In genomic region chr14:25399286-25399685, GRCm38 (mm10) we compare ENCODE assay signal across 23 mouse cellular contexts. TPM values are rescaled to one million over a fixed set of nuclear protein-coding genes. Genes with fewer than 3 reads are reported as not detected.
DNase-seq lines count a peak whose midpoint lies in the region; ATAC-seq lines count a peak whose summit lies in the region.
"Had no signal": no experiment of that assay in that cellular context is flagged by ENCODE, and none has a peak within 500 bp of the region (broad histone marks: within the 10 kb centered on the region; RNA-seq: fewer than 3 reads in every experiment).

No protein-coding gene starts in this region.

- H3K36me3 ChIP-seq in forebrain, embryonic 10.5 days (replicated peaks): no peaks in the 10 kb centered on the region
- H3K36me3 ChIP-seq in forebrain, embryonic 15.5 days: no peaks in the 10 kb centered on the region
- H3K36me3 ChIP-seq in heart, embryonic 13.5 days: no peaks in the 10 kb centered on the region
- H3K36me3 ChIP-seq in neural tube, embryonic 14.5 days (ENCODE audit: control insufficient read depth, insufficient read depth, low read length): no peaks in the 10 kb centered on the region
- H3K36me3 ChIP-seq: hindbrain, embryonic 13.5 days; limb, embryonic 15.5 days had no signal

- H3K27ac ChIP-seq in forebrain, embryonic 10.5 days: peak overlapping the region; percentile 93
- H3K27ac ChIP-seq in forebrain, embryonic 15.5 days (replicated peaks): no peak overlapping the region
- H3K27ac ChIP-seq in heart, embryonic 13.5 days (replicated peaks): peak overlapping the region; percentile 66
- 0 out of 2 replicates have a peak overlapping the region, but pooled peaks have one; percentile 2 for H3K27ac ChIP-seq in neural tube, embryonic 14.5 days (ENCODE audit: low read depth, low read length)
- H3K27ac ChIP-seq: hindbrain, embryonic 13.5 days; kidney, postnatal 0 days; left cerebral cortex, adult 2 months; limb, embryonic 15.5 days; macrophage had no signal

- peaks cover 76% of the 10 kb centered on the region for H3K4me1 ChIP-seq in forebrain, embryonic 10.5 days
- peaks cover 38% of the 10 kb centered on the region for H3K4me1 ChIP-seq in forebrain, embryonic 15.5 days
- peaks cover 83% of the 10 kb centered on the region for H3K4me1 ChIP-seq in heart, embryonic 13.5 days
- H3K4me1 ChIP-seq in neural tube, embryonic 14.5 days (ENCODE audit: control insufficient read depth, insufficient read depth, low read length): peaks cover 18% of the 10 kb centered on the region

- H3K9ac ChIP-seq in forebrain, embryonic 15.5 days (replicated peaks): no peak overlapping the region
- peak overlapping the region; percentile 14; the same call in 1 of the 2 replicates for H3K9ac ChIP-seq in heart, embryonic 13.5 days
- H3K9ac ChIP-seq in neural tube, embryonic 14.5 days (replicated peaks; ENCODE audit: low read depth, low read length): no peak overlapping the region
- H3K9ac ChIP-seq: forebrain, postnatal 0 days; hindbrain, embryonic 13.5 days; limb, embryonic 15.5 days had no signal

- no peaks in the 10 kb centered on the region for H3K9me3 ChIP-seq in forebrain, embryonic 10.5 days
- no peaks in the 10 kb centered on the region for H3K9me3 ChIP-seq in forebrain, embryonic 15.5 days
- no peaks in the 10 kb centered on the region for H3K9me3 ChIP-seq in heart, embryonic 13.5 days
- H3K9me3 ChIP-seq in neural tube, embryonic 14.5 days (ENCODE audit: control insufficient read depth, low read length): no peaks in the 10 kb centered on the region
- H3K9me3 ChIP-seq: hindbrain, embryonic 13.5 days; limb, embryonic 15.5 days had no signal

- no peak overlapping the region for H3K4me3 ChIP-seq in forebrain, embryonic 10.5 days
- no peak overlapping the region for H3K4me3 ChIP-seq in forebrain, embryonic 15.5 days
- H3K4me3 ChIP-seq in heart, embryonic 13.5 days: no peak overlapping the region
- no peak overlapping the region for H3K4me3 ChIP-seq in neural tube, embryonic 14.5 days (ENCODE audit: low read depth, low read length)
- H3K4me3 ChIP-seq: hindbrain, embryonic 13.5 days; left cerebral cortex, adult 2 months; limb, embryonic 15.5 days had no signal

- 85% methylated on average over 3 of the region's 3 CpGs for WGBS in forebrain, embryonic 10.5 days
- 85% methylated on average over 3 of the region's 3 CpGs for WGBS in forebrain, embryonic 15.5 days
- 48% methylated on average over 3 of the region's 3 CpGs for WGBS in heart, embryonic 13.5 days
- WGBS in neural tube, embryonic 14.5 days: 81% methylated on average over 3 of the region's 3 CpGs

- peaks cover 38% of the 10 kb centered on the region for H3K27me3 ChIP-seq in forebrain, embryonic 10.5 days (ENCODE audit: poor library complexity, severe bottlenecking)
- H3K27me3 ChIP-seq in forebrain, embryonic 15.5 days: no peaks in the 10 kb centered on the region
- no peaks in the 10 kb centered on the region for H3K27me3 ChIP-seq in heart, embryonic 13.5 days (replicated peaks)
- H3K27me3 ChIP-seq in neural tube, embryonic 14.5 days (ENCODE audit: control insufficient read depth, insufficient read depth, low read length): no peaks in the 10 kb centered on the region
- H3K27me3 ChIP-seq: limb, embryonic 15.5 days had no signal

- no peak for DNase-seq in forebrain, embryonic 10.5 days (ENCODE audit: extremely low spot score, low spot score)
- DNase-seq in heart, adult 11 months: no peak
- no peak for DNase-seq in neural tube, embryonic 10.5 days (ENCODE audit: extremely low spot score, low spot score)
- DNase-seq in urinary bladder, postnatal 10 days (ENCODE audit: low spot score): no peak
- no peak for DNase-seq in adrenal gland, postnatal 36 days
- DNase-seq: adrenal gland, postnatal 14 days; cerebellum, adult 8-10 months; cerebellum, postnatal 36 days; embryo, embryonic 11 days; forebrain, postnatal 0 days; kidney, adult 18-20 months; thymus, adult 2 months; thymus, postnatal 4 days had no signal

- ATAC-seq in forebrain, embryonic 15.5 days (replicated peaks): no peak
- no peak for ATAC-seq in heart, embryonic 13.5 days (ENCODE audit: extremely low read depth, insufficient number of reproducible peaks, low FRiP score, low TSS enrichment)
- no peak for ATAC-seq in neural tube, embryonic 14.5 days (ENCODE audit: low read depth)
- ATAC-seq: forebrain, postnatal 0 days; inflammation-experienced regulatory T-cells, adult 6 months; midbrain, embryonic 16.5 days had no signal

- no peak overlapping the region for H3K4me2 ChIP-seq in forebrain, embryonic 15.5 days (replicated peaks)
- no peak overlapping the region for H3K4me2 ChIP-seq in heart, embryonic 13.5 days
- no peak overlapping the region for H3K4me2 ChIP-seq in neural tube, embryonic 14.5 days (ENCODE audit: low read depth, low read length)
- H3K4me2 ChIP-seq: hindbrain, embryonic 13.5 days; limb, embryonic 15.5 days had no signal

RNA-seq across cellular contexts. Expression of gene Zmiz1, which starts 59.7 kb away (rescaled TPM):
- 38.8 and 42.5 TPM in 2 replicates for polyA plus RNA-seq in forebrain, embryonic 10.5 days (2016; fragmentation: Nextera tagmentation; extraction: Ambion mirVana)
- 57.5 and 63.9 TPM in 2 replicates for polyA plus RNA-seq in forebrain, embryonic 15.5 days (2015; fragmentation: Nextera tagmentation; extraction: Ambion mirVana)
- polyA plus RNA-seq in heart, embryonic 13.5 days (2015; fragmentation: Nextera tagmentation; extraction: Ambion mirVana): 25.1 and 25.7 TPM in 2 replicates
- polyA plus RNA-seq in neural tube, embryonic 14.5 days (2014; fragmentation: Nextera tagmentation; extraction: Ambion mirVana): 72.7 and 75.0 TPM in 2 replicates
- 100 to 1,000 TPM in 1 of 2 experiments, 10 to 100 TPM in 1; 98.2 to 143 TPM for total RNA-seq in adrenal gland, postnatal 36 days (2021)
